Mouse (Mus musculus): ENCODE results near the gene Tmem120b.

GRCm38 (mm10) chr5:123039120-123039752 is 29.0 kb upstream of the Tmem120b start:
- TF ChIP-seq POLR2A (IDR thresholded peaks at IDR 0.05; ENCODE audit: low read depth, low read length) (no peak), CTCF (IDR thresholded peaks at IDR 0.05; ENCODE audit: borderline replicate concordance, insufficient read depth, low read length) (no peak)
